Mouse (Mus musculus) lung, postnatal 4 days (tissue): ENCODE measurements around the gene H2-DMa.

ENCODE experiments used
- DNase-seq, 2 experiments: peaks; one replicate each; pipeline ENCODE4 v3.0.0; 2021

Gene H2-DMa

GRCm38 (mm10) chr17:34104804-34105203, 14.5 kb upstream of the H2-DMa start:
- DNase-seq = no peak

GRCm38 (mm10) chr17:34106555-34106954, 12.8 kb upstream of the H2-DMa start:
- DNase-seq = peak in 1 of 2 experiments; percentile 20

GRCm38 (mm10) chr17:34107109-34107867, 12.1 kb upstream of the H2-DMa start:
- DNase-seq = no peak

- DNase-seq = no peak
Observed at GRCm38 (mm10) chr17:34108460-34108859, 10.9 kb upstream of the H2-DMa start.

DNA sequence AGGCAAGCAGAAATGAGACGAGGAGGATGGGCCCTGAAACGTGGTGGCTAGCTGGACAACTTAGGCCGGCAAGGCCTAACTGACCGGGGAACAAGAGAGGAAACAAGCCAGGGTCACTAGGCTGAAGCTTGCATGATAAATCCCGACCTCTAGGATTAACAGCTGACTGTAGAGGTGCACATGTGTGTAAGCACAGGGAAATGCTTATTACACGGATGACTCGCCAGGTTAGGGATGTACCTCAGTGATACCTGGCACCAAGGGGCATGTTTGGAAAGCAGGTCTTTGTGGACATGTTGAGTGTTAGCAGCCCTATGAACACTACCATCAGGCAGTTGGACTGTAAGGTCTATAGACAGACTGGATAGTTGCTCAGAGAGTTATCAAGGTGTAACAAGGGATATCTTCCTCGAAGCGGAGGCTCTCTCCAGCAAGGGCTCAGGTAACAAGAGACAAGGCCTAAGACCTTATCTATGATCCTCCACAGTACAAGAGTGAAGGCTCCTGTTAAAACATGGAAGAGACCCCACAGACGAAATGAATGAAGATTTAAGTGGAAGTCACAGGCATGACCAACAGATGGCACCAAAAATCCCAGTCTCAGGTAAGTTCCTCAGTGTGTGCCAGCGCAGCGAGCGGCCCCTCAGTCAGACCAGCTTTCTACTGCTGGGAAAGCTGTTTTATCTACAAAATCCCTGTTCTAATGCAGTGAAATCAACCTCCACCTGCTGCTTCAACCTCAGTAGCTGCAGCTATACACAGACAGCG, 10.1 kb upstream of the H2-DMa start:
- DNase-seq = peak in 1 of 2 experiments; percentile 33

DNA sequence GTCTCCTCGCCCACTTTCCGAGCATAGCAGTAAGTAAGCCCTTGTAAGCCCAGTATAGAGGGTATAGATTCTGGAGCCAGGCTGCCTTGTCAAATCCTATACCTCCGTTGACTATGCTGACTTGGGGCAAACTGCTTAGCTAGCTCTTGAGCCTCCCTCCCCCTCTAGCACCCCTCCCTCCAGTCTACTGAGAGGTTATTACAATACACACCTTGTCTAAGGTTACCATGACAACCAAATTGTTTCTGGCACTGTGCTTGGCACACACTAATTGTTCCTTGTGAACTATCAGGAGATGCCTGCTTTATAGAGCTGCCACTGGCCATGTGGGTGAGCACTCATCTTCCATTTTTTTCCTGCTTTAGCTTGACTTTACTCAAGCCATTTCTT, 9.5 kb upstream of the H2-DMa start:
- DNase-seq = no peak

- DNase-seq = no peak
Observed at GRCm38 (mm10) chr17:34110309-34110708, 9.0 kb upstream of the H2-DMa start.

- no peak for DNase-seq
Observed at GRCm38 (mm10) chr17:34114114-34114513, 5.2 kb upstream of the H2-DMa start.

GRCm38 (mm10) chr17:34116736-34117370, 2.5 kb upstream of the H2-DMa start:
- peak in 1 of 2 experiments; percentile 37 for DNase-seq

DNA sequence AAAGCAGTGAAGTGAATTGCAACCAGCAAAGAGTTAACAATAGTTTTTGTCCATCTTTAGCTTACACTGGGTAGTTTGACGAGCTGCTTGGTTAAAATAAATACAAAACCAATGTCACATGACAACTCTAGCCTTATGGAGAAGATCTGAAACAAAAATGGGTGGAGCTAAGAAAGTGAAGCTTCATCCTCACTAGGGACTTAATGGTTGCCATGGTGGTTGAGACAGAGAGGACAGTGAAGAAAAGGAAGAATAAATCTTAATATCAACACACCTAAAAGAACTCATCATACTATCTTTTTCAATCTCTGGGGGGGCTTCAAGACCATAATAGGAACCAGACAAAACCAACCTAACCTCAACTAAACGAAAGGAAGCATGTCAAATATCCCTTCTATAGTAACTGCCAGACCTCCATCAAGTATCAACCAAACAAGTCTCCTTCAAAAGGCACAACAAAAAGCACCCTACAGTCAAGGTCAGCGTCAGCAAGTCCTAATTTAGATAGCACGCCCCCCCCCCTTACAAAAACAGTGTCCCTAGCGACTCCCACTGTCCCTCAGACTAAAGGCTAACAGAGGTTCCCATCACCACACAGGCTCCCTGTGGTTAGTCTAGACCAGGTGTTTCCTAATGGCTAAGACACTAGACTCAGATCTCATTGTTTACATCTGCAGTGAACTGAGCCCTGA, 1.8 kb upstream of the H2-DMa start:
- DNase-seq = no peak

- DNase-seq = peak in 1 of 2 experiments; percentile 46
Observed at GRCm38 (mm10) chr17:34118113-34118872, 1.0 kb upstream of the H2-DMa start.

DNA sequence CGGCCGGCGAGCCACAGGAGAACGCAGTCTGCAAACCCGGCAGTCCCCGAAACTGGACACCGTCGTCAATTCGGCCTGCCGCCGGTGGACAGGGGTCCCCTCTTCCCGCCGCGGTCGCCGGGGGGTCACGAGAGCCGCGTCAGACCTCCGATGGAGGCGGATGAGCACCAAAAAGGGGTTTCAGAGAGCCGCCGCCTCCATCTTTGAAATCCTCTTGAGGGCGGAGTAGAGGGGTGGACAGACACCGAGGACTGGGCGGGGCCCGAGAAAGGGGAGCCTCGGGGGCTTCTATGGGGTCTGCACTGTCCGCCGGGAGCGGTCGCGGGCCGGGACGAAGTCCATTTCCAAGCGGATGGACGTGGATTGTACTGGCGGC, 480 bp upstream of the H2-DMa start:
- DNase-seq = no peak

DNA sequence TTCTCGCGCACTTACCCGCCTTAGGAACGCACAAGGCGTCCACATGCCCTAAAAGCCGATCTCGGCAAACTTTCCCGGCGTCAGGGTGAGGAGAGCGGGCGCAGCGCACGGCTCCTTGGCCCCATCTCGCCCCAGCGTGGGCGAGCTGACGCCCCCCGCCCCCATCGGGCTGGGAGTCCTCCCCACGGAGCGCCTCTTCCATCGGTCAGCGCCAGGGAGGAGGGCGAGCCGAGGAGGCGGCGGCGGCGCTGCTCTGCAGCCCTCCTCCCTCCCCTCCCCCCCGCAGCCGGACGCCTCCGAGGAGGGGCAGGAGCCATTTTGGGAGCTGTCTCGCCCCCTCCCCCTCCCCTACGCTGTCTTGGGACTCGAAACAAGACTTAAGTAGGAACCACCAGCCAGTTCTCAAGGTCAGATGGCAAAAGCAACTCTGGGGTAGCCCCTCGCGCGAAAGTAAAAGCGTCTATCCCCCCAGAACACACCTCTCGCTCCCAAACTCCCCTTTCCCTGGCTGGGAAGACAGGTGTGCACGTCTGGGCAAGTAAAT, 911 bp downstream of the H2-DMa start:
- peak; percentile 91 to 93 for DNase-seq

GRCm38 (mm10) chr17:34120814-34121171, 1.5 kb downstream of the H2-DMa start:
- DNase-seq = peak; percentile 90 to 92

GRCm38 (mm10) chr17:34121172-34121878, 2.0 kb downstream of the H2-DMa start:
- DNase-seq = peak; percentile 89 to 92

- DNase-seq = peak; percentile 73 to 77
Observed at GRCm38 (mm10) chr17:34121879-34122187, 2.5 kb downstream of the H2-DMa start.

GRCm38 (mm10) chr17:34122188-34122984, 3.0 kb downstream of the H2-DMa start, which contains the start of gene Brd2:
Brd2 (minus strand) TSS chr17:34122634.
- peak; percentile 98 to 99 for DNase-seq

GRCm38 (mm10) chr17:34123111-34123510, 3.8 kb downstream of the H2-DMa start:
- DNase-seq = no peak

- peak; percentile 51 to 53 for DNase-seq
Observed at GRCm38 (mm10) chr17:34123518-34123917, 4.2 kb downstream of the H2-DMa start.

- DNase-seq = peak in 1 of 2 experiments; percentile 46
Observed at GRCm38 (mm10) chr17:34124649-34125048, 5.3 kb downstream of the H2-DMa start.
